Mouse (Mus musculus) limb, embryonic 12.5 days (tissue): ENCODE measurements around the gene Atp8a1. TPM values are rescaled to one million over a fixed set of nuclear protein-coding genes. Genes with fewer than 3 reads are reported as not detected.

Source experiments
- ATAC-seq: fragments of 200-750 bp; cut with Nextera tagmentation; 2 replicates; pipeline ENCODE4 v1.8.0; 2017; ENCODE audit warnings: low read depth, moderate TSS enrichment; ENCODE audit not compliant: insufficient number of reproducible peaks, insufficient read depth, low FRiP score, low TSS enrichment
- H3K27ac ChIP-seq: fragments of 300-500 bp; sonication (generic); 2 replicates; pipeline ENCODE4 v1.5.1; 2016; ENCODE audit warnings: mild to moderate bottlenecking, moderate library complexity
- H3K27me3 ChIP-seq: fragments of 300-500 bp; sonication (generic); 2 replicates; pipeline ENCODE4 v1.6.1; 2016; ENCODE audit warnings: mild to moderate bottlenecking, moderate library complexity
- H3K36me3 ChIP-seq: fragments of 300-500 bp; sonication (generic); 2 replicates; pipeline ENCODE4 v1.6.1; 2016; ENCODE audit warnings: mild to moderate bottlenecking, moderate library complexity
- H3K4me1 ChIP-seq: fragments of 300-500 bp; sonication (generic); replicated peaks from 2 replicates; pipeline ENCODE4 v1.6.1; 2016
- H3K4me2 ChIP-seq: fragments of 300-500 bp; sonication (generic); 2 replicates; pipeline ENCODE4 v1.6.1; 2016; ENCODE audit warnings: mild to moderate bottlenecking, moderate library complexity
- H3K4me3 ChIP-seq: fragments of 300-500 bp; sonication (generic); replicated peaks from 2 replicates; pipeline ENCODE4 v1.5.1; 2016; ENCODE audit warnings: mild to moderate bottlenecking
- H3K9ac ChIP-seq: fragments of 300-500 bp; sonication (generic); replicated peaks from 2 replicates; pipeline ENCODE4 v1.6.1; 2016; ENCODE audit warnings: mild to moderate bottlenecking, moderate library complexity
- H3K9me3 ChIP-seq: fragments of 300-500 bp; sonication (generic); 2 replicates; pipeline ENCODE4 v1.6.1; 2016; ENCODE audit warnings: mild to moderate bottlenecking, moderate library complexity
- WGBS: fragments of 180-500 bp; shearing (Covaris S2); methylation state at CpG from one replicate; pipeline ENCODE4 v1.1.7; 2016; 5-methylcytosine and 5-hydroxymethylcytosine counted together
- polyA plus RNA-seq: library from polyadenylated mRNA; unstranded; fragments of >200 nt; fragmentation: Nextera tagmentation; extraction: Ambion mirVana; gene quantifications from 2 replicates; pipeline ENCODE4 v1.2.1, GENCODE M21; 2016

Atp8a1 gene
- polyA plus RNA-seq: 7.0 and 7.2 TPM in 2 replicates

GRCm38 (mm10) chr5:67847253-67848165, at the start of gene Atp8a1:
Gene Atp8a1, minus strand, starts transcription at chr5:67847434.
- Histone ChIP-seq H3K36me3 (no peaks in the 10 kb centered on the region), H3K27ac (peak within 1 kb of the TSS; percentile 64; the same call in 1 of the 2 replicates), H3K9ac (peak within 1 kb of the TSS; percentile 64), H3K4me2 (peak within 1 kb of the TSS; percentile 95), H3K4me1 (peaks cover 23% of the 10 kb centered on the region), H3K9me3 (no peaks in the 10 kb centered on the region), H3K27me3 (peaks cover 25% of the 10 kb centered on the region), H3K4me3 (peak within 1 kb of the TSS; percentile 78)
- peak; percentile 97 for ATAC-seq
- under 1% methylated on average over 61 of the region's 64 CpGs for WGBS

GRCm38 (mm10) chr5:67884422-67885210, 37.4 kb upstream of the Atp8a1 start:
- no peak overlapping the region for H3K27ac ChIP-seq
- no peaks in the 10 kb centered on the region for H3K9me3 ChIP-seq
- H3K4me3 ChIP-seq: no peak overlapping the region
- no peak overlapping the region for H3K9ac ChIP-seq
- H3K27me3 ChIP-seq: no peaks in the 10 kb centered on the region
- no peaks in the 10 kb centered on the region for H3K36me3 ChIP-seq
- no peak for ATAC-seq
- WGBS: 88% methylated on average over 9 of the region's 9 CpGs
- H3K4me2 ChIP-seq: no peak overlapping the region
- no peaks in the 10 kb centered on the region for H3K4me1 ChIP-seq

DNA sequence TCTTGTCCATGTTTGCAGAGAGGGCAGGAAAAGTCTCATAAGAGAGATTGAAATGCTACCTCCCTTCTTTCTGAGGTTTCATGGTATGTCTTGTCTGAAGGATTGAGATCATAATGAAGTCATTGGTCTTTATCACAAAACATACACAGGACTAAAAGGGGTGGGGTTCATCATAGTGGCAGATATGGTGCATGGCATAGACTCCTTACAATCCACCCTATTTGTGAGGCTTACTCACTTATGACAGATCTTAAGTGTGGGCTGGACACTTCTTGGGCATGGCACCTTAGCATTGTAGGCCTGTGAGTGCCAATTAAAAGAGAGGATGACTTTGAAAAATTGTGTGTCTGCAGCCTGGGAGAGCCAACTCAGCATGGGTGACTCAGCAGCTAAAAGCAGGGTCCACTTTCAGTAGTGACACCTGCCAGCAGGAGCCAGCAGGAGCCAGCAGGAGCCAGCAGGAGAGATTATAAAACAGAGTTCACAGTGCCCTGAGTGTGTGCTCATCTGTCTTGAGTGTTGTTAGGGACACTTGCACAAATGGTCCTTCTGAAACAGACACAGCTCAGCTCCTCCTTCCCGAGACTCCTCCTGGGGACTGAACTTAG, 36.4 kb upstream of the Atp8a1 start:
- Histone ChIP-seq H3K4me3 (no peak overlapping the region), H3K27ac (no peak overlapping the region), H3K4me1 (no peaks in the 10 kb centered on the region), H3K36me3 (no peaks in the 10 kb centered on the region), H3K9ac (no peak overlapping the region), H3K9me3 (no peaks in the 10 kb centered on the region), H3K4me2 (no peak overlapping the region), H3K27me3 (no peaks in the 10 kb centered on the region)
- no peak for ATAC-seq
- 55% methylated on average over 1 of the region's 1 CpGs for WGBS

GRCm38 (mm10) chr5:67871414-67871813, 24.2 kb upstream of the Atp8a1 start:
- Histone ChIP-seq H3K27me3 (no peaks in the 10 kb centered on the region), H3K36me3 (no peaks in the 10 kb centered on the region), H3K4me1 (no peaks in the 10 kb centered on the region), H3K4me3 (no peak overlapping the region), H3K27ac (no peak overlapping the region), H3K9me3 (no peaks in the 10 kb centered on the region), H3K9ac (no peak overlapping the region), H3K4me2 (no peak overlapping the region)
- ATAC-seq: no peak
- WGBS: 54% methylated on average over 3 of the region's 3 CpGs

DNA sequence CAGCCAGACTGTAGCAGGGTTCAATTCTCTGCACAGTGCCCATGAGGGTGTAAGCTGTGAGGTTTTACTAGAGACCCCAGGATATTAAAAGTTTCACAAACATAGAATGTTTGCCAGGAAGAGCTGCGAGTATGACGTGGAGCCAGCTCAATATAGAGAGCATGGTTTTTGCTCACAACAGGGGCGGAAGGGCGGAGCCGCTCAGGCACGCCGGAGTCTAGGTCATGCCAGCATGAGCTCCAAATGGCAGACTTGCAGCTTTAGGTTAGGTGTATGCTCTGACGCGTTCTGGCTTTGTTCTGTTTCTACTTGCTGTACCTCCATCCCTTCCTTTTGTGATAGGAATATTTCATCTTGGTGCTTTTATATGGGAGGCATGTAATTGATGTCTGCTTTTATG, 19.0 kb upstream of the Atp8a1 start:
- Histone ChIP-seq H3K27me3 (no peaks in the 10 kb centered on the region), H3K4me2 (no peak overlapping the region), H3K4me3 (no peak overlapping the region), H3K9me3 (no peaks in the 10 kb centered on the region), H3K9ac (no peak overlapping the region), H3K4me1 (no peaks in the 10 kb centered on the region), H3K27ac (no peak overlapping the region), H3K36me3 (no peaks in the 10 kb centered on the region)
- no peak for ATAC-seq
- WGBS: 75% methylated on average over 9 of the region's 9 CpGs

- no peaks in the 10 kb centered on the region for H3K27me3 ChIP-seq
- no peaks in the 10 kb centered on the region for H3K36me3 ChIP-seq
- no peaks in the 10 kb centered on the region for H3K9me3 ChIP-seq
- ATAC-seq: no peak
- WGBS: 80% methylated on average over 5 of the region's 5 CpGs
- H3K4me2 ChIP-seq: no peak overlapping the region
- no peak overlapping the region for H3K9ac ChIP-seq
- no peak overlapping the region for H3K4me3 ChIP-seq
- no peak overlapping the region for H3K27ac ChIP-seq
- no peaks in the 10 kb centered on the region for H3K4me1 ChIP-seq
Measured at GRCm38 (mm10) chr5:67865670-67866069, 18.4 kb upstream of the Atp8a1 start.

DNA sequence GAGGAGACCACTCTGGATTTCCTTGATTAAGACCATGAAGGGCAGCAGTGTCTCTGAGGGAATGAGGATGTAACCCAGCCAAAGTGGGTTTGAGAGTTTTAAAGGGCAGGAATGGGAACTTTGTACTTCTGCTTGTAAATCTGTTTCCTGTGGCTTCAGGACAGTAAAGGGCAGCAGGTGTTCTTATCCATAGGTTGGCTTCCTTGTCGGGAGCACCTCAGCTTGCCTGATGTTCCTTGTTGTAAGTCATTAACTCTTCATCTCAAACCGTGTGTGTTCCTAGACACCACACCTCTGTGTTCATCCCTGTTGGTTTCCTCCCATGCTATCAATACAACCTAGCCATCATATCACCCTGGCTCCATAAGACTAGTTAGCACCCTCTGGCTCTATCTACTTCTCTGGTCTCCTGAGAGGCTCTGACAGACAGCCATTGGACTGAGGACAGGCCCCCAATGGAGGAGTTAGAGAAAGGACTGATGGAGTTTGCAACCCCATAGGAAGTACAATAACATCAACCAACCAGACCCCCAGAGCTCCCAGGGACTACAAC, 17.4 kb upstream of the Atp8a1 start:
- no peak overlapping the region for H3K27ac ChIP-seq
- no peak for ATAC-seq
- H3K9me3 ChIP-seq: no peaks in the 10 kb centered on the region
- WGBS: 74% methylated on average over 2 of the region's 2 CpGs
- H3K36me3 ChIP-seq: no peaks in the 10 kb centered on the region
- no peak overlapping the region for H3K4me3 ChIP-seq
- H3K4me1 ChIP-seq: no peaks in the 10 kb centered on the region
- H3K4me2 ChIP-seq: no peak overlapping the region
- no peak overlapping the region for H3K9ac ChIP-seq
- H3K27me3 ChIP-seq: no peaks in the 10 kb centered on the region

DNA sequence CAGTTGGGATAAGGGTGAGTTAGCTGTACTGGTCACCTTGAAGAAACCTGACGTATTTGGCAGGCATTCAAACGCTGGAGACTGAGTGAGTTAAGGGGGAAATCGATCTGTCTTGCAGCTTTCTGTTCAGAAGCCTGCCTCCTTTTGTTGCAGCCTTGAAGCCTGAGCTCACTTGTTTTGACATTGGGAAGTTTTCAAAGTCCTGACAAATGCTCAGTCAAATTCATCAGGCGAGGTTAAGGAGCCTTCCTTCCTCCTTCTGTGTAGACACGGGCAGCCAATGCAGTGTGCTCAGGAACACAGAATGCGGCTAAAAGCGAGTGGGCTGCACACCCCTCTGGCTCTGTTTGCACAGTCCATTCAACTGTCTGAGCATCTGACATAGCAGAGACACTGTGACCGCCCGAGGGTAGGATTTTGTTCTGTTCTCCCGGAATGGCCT, 16.7 kb upstream of the Atp8a1 start:
- Histone ChIP-seq H3K36me3 (no peaks in the 10 kb centered on the region), H3K9me3 (no peaks in the 10 kb centered on the region), H3K4me1 (no peaks in the 10 kb centered on the region), H3K4me3 (no peak overlapping the region), H3K27ac (no peak overlapping the region), H3K27me3 (no peaks in the 10 kb centered on the region), H3K4me2 (no peak overlapping the region), H3K9ac (no peak overlapping the region)
- ATAC-seq: no peak
- 79% methylated on average over 10 of the region's 10 CpGs for WGBS

DNA sequence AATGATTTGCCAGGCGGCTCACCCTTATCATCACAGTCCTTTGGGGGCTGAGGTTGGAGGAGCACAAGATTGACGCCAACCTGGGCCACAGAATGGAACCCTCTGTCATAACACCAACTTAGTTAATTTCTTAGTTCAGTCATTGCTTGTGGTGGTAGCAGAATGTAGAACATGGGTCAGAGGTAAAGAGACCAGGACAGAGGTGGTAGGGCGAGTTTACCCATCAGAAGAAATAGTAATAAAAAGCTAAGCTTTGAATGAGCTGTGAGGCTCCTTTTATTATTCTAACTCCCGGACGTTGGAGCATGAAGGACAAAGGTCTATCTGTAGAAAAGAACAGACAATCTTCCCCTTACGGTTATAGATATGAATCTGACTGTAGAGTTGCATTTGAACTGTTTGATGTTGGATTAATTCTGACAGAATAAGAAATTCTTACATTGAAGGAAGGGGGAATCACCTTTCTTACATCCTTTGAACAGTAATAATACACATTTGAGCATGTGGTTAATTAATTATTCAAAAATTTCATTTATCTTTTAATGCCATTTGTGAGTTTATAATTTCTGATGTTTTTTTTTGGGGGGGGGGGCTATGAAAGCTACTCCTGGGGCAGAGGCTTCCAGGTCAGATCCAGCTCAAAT, 7.9 kb upstream of the Atp8a1 start:
- no peak overlapping the region for H3K9ac ChIP-seq
- no peaks in the 10 kb centered on the region for H3K36me3 ChIP-seq
- no peak overlapping the region for H3K4me3 ChIP-seq
- H3K27ac ChIP-seq: no peak overlapping the region
- no peak overlapping the region for H3K4me2 ChIP-seq
- no peaks in the 10 kb centered on the region for H3K27me3 ChIP-seq
- no peak for ATAC-seq
- no peaks in the 10 kb centered on the region for H3K9me3 ChIP-seq
- WGBS: 86% methylated on average over 6 of the region's 6 CpGs
- 0 out of 2 replicates have a peak, but pooled peaks cover 3% of the 10 kb centered on the region for H3K4me1 ChIP-seq

GRCm38 (mm10) chr5:67852860-67853259, 5.6 kb upstream of the Atp8a1 start:
- no peaks in the 10 kb centered on the region for H3K36me3 ChIP-seq
- no peak for ATAC-seq
- H3K9me3 ChIP-seq: no peaks in the 10 kb centered on the region
- H3K4me3 ChIP-seq: no peak overlapping the region
- H3K9ac ChIP-seq: no peak overlapping the region
- H3K4me1 ChIP-seq: 0 out of 2 replicates have a peak, but pooled peaks cover 8% of the 10 kb centered on the region
- 76% methylated on average over 2 of the region's 2 CpGs for WGBS
- H3K4me2 ChIP-seq: no peak overlapping the region
- H3K27me3 ChIP-seq: no peaks in the 10 kb centered on the region
- H3K27ac ChIP-seq: no peak overlapping the region
